Mouse (Mus musculus) spleen, adult 2 months (tissue): ENCODE measurements around the gene Creb5. TPM values are rescaled to one million over a fixed set of nuclear protein-coding genes. Genes with fewer than 3 reads are reported as not detected.

ENCODE experiments used
- DNase-seq, 2 experiments: peaks; one replicate each; pipeline versions ENCODE4 v3.0.0 to v3.0.0-alpha.2; 2012 to 2021; ENCODE audit warnings: low spot score in 2 of 2, low read depth in 1 of 2
- H3K27ac ChIP-seq: fragments of 200-500 bp; 2 replicates; pipeline ENCODE4 v1.5.1; 2012; ENCODE audit warnings: low read length, inconsistent platforms; ENCODE audit not compliant: insufficient read depth
- H3K27me3 ChIP-seq: fragments of 200-500 bp; 2 replicates; pipeline ENCODE4 v1.6.1; 2012; ENCODE audit warnings: mild to moderate bottlenecking, moderate library complexity, low read length, inconsistent platforms; ENCODE audit not compliant: control insufficient read depth, insufficient read depth
- H3K36me3 ChIP-seq: fragments of 200-500 bp; 2 replicates; pipeline ENCODE4 v1.6.1; 2012; ENCODE audit warnings: mild to moderate bottlenecking, low read length, inconsistent platforms; ENCODE audit not compliant: control insufficient read depth, insufficient read depth
- H3K4me1 ChIP-seq: fragments of 200-500 bp; 2 replicates; pipeline ENCODE4 v1.6.1; 2011; ENCODE audit warnings: inconsistent platforms; ENCODE audit not compliant: control insufficient read depth, insufficient read depth, insufficient read length
- H3K4me3 ChIP-seq: fragments of 200-500 bp; 2 replicates; pipeline ENCODE4 v1.5.1; 2011; ENCODE audit warnings: mild to moderate bottlenecking, inconsistent platforms; ENCODE audit not compliant: insufficient read depth, insufficient read length; ENCODE audit errors: extremely low read depth
- CTCF ChIP-seq: fragments of 200-500 bp; IDR thresholded peaks from 2 replicates; pipeline ENCODE4 v1.5.1; 2011; ENCODE audit warnings: mild to moderate bottlenecking, inconsistent platforms; ENCODE audit not compliant: insufficient read depth, insufficient read length, insufficient replicate concordance; ENCODE audit errors: extremely low read depth
- POLR2A ChIP-seq: fragments of 200-500 bp; IDR thresholded peaks from 2 replicates; pipeline ENCODE4 v1.6.1; 2011; ENCODE audit warnings: low read depth, low read length, inconsistent platforms
- WGBS: fragments of 180-500 bp; shearing (Covaris S2); methylation state at CpG from one replicate; pipeline ENCODE4 v1.1.7; 2018; 5-methylcytosine and 5-hydroxymethylcytosine counted together
- polyA plus RNA-seq: library from polyadenylated mRNA; depleted of rRNA; stranded (reverse); fragments of >200 nt; gene quantifications from 2 replicates; pipeline ENCODE4 v1.2.3, GENCODE M21; 2012

The Creb5 gene
- polyA plus RNA-seq, 1 experiment, result 0.37 TPM

DNA sequence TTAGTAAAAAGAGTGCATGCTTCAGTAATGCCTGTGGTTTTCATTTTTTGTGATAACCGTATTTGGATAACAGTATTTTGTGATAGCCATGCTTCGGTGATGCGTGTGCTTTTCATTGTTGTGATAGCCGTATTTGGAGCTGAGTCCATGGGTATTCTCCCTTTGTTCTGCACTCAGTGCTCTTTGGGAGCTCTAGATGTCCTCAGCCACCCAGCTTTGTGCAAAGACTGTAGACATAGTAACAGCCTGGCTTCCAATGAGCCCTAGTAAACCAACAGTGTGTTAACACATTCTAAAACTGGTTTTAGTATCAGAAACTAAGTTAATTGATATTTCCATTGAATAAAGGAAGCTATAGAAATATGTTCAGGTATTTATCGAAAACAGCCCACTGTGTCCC lies 254.7 kb downstream of the Creb5 start:
- no peak overlapping the region for H3K27ac ChIP-seq
- WGBS, result 95% methylated on average over 5 of the region's 5 CpGs
- H3K27me3 ChIP-seq, result no peaks in the 10 kb centered on the region; the same call in 1 of the 2 replicates
- TF ChIP-seq POLR2A (no peak), CTCF (no peak)
- DNase-seq, result no peak
- H3K4me3 ChIP-seq, result no peak overlapping the region
- no peaks in the 10 kb centered on the region for H3K4me1 ChIP-seq
- no peaks in the 10 kb centered on the region for H3K36me3 ChIP-seq

DNA sequence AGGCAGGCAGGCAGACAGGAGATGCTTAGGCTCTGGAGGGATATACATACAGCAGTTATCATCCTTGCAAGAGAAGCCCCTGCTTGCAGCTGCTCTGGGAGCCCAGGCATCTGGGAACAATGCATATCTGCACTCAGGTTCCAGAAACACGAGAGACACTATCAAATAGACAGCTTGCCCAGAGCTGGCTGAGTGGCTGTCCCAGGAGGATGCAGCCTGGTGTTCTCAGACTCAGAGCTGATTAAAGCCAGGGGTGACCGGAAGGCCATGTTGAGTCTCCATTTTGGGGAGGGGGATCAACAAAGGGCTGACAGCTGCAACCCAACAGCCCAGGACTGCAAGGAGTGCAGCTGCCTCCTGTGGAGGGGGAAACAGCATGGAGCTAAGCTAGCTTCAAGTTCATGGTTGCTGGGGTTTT lies 258.4 kb downstream of the Creb5 start:
- Histone ChIP-seq H3K4me3 (no peak overlapping the region), H3K36me3 (no peaks in the 10 kb centered on the region), H3K27ac (no peak overlapping the region), H3K4me1 (no peaks in the 10 kb centered on the region), H3K27me3 (no peaks in the 10 kb centered on the region; the same call in 1 of the 2 replicates)
- WGBS, result 85% methylated on average over 2 of the region's 2 CpGs
- TF ChIP-seq CTCF (no peak), POLR2A (no peak)
- no peak for DNase-seq

GRCm38 (mm10) chr6:53545989-53546388 lies 258.9 kb downstream of the Creb5 start:
- WGBS, result 76% methylated on average over 5 of the region's 5 CpGs
- no peaks in the 10 kb centered on the region for H3K36me3 ChIP-seq
- H3K4me1 ChIP-seq, result no peaks in the 10 kb centered on the region
- no peaks in the 10 kb centered on the region for H3K27me3 ChIP-seq
- TF ChIP-seq POLR2A (no peak), CTCF (no peak)
- no peak overlapping the region for H3K4me3 ChIP-seq
- no peak overlapping the region for H3K27ac ChIP-seq
- no peak for DNase-seq

DNA sequence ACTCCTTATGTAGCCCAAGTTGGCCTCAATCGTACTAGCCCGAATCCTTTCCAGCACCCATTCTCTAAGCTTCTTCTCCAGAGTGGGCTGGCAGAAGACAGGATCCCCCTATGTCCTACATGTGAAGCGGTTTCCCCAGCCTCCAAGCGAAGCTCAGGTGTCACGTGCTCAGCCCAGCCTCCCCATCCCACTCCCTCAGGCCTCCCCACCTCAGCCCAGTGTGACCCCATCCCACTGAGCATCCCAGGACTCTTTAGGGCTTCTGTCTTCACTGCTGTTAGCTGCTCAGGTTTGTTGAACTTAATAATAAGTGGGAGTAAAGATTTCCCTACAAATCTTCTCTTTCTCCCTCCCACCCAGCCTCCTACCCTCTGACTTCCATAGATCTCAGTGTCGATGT lies 261.2 kb downstream of the Creb5 start:
- Histone ChIP-seq H3K4me3 (no peak overlapping the region), H3K36me3 (no peaks in the 10 kb centered on the region), H3K27me3 (no peaks in the 10 kb centered on the region), H3K27ac (no peak overlapping the region), H3K4me1 (no peaks in the 10 kb centered on the region)
- WGBS, result 88% methylated on average over 6 of the region's 6 CpGs
- no peak for DNase-seq
- TF ChIP-seq POLR2A, result no peak
- TF ChIP-seq CTCF, result no peak

GRCm38 (mm10) chr6:53549409-53549808 lies 262.3 kb downstream of the Creb5 start:
- 8% methylated on average over 6 of the region's 6 CpGs for WGBS
- Histone ChIP-seq H3K4me1 (no peaks in the 10 kb centered on the region), H3K36me3 (no peaks in the 10 kb centered on the region), H3K27ac (no peak overlapping the region), H3K4me3 (no peak overlapping the region), H3K27me3 (no peaks in the 10 kb centered on the region)
- no peak for DNase-seq
- TF ChIP-seq POLR2A, result no peak
- TF ChIP-seq CTCF, result no peak

- no peak overlapping the region for H3K27ac ChIP-seq
- TF ChIP-seq CTCF, result no peak
- TF ChIP-seq POLR2A, result no peak
- WGBS, result 7% methylated on average over 6 of the region's 6 CpGs
- H3K4me1 ChIP-seq, result no peaks in the 10 kb centered on the region
- no peaks in the 10 kb centered on the region for H3K27me3 ChIP-seq
- DNase-seq, result no peak
- no peak overlapping the region for H3K4me3 ChIP-seq
- no peaks in the 10 kb centered on the region for H3K36me3 ChIP-seq
These were observed 269.0 kb downstream of the Creb5 start for GRCm38 (mm10) chr6:53556050-53556449.

GRCm38 (mm10) chr6:53560928-53561327 lies 273.9 kb downstream of the Creb5 start:
- Histone ChIP-seq H3K36me3 (no peaks in the 10 kb centered on the region), H3K27me3 (no peaks in the 10 kb centered on the region), H3K27ac (no peak overlapping the region), H3K4me3 (no peak overlapping the region), H3K4me1 (no peaks in the 10 kb centered on the region)
- TF ChIP-seq POLR2A (no peak), CTCF (no peak)
- DNase-seq, result no peak
- 68% methylated on average over 5 of the region's 5 CpGs for WGBS

- no peak for DNase-seq
- Histone ChIP-seq H3K27me3 (no peaks in the 10 kb centered on the region), H3K4me3 (no peak overlapping the region), H3K27ac (no peak overlapping the region), H3K4me1 (no peaks in the 10 kb centered on the region), H3K36me3 (no peaks in the 10 kb centered on the region)
- 90% methylated on average over 7 of the region's 7 CpGs for WGBS
- TF ChIP-seq CTCF (no peak), POLR2A (no peak)
These were observed 275.5 kb downstream of the Creb5 start for GRCm38 (mm10) chr6:53562586-53562985.
